Mouse (Mus musculus): ENCODE results near the gene Usp48. TPM values are rescaled to one million over a fixed set of nuclear protein-coding genes. Genes with fewer than 3 reads are reported as not detected.

The Usp48 gene
- total RNA-seq, 2 experiments from 2014 or later: 76.3 to 151 TPM

Other genes starting within 250 kb of the Usp48 start
- gene Cdc42, start 236.0 kb upstream of the Usp48 start, total RNA-seq (2014; fragmentation: Nextera tagmentation): 417 and 477 TPM in 2 replicates
- 469 and 557 TPM in 2 replicates for gene Cdc42, start 236.0 kb upstream of the Usp48 start, total RNA-seq (2017)
- gene Cela3a, start 184.0 kb upstream of the Usp48 start, total RNA-seq (2014; fragmentation: Nextera tagmentation): not detected in 2 replicates
- gene Cela3a, start 184.0 kb upstream of the Usp48 start, total RNA-seq (2017): not detected in 2 replicates
- gene Cela3b, start 163.2 kb upstream of the Usp48 start, total RNA-seq (2014; fragmentation: Nextera tagmentation): not detected in 2 replicates
- not detected in 2 replicates for gene Cela3b, start 163.2 kb upstream of the Usp48 start, total RNA-seq (2017)
- gene 1700013G24Rik, start 140.5 kb upstream of the Usp48 start, total RNA-seq (2014; fragmentation: Nextera tagmentation): not detected in 2 replicates
- gene 1700013G24Rik, start 140.5 kb upstream of the Usp48 start, total RNA-seq (2017): not detected in 2 replicates
- gene Hspg2, start 125.0 kb upstream of the Usp48 start, total RNA-seq (2014; fragmentation: Nextera tagmentation): 0.21 TPM in 1 of 2 replicates, not detected in the other
- gene Hspg2, start 125.0 kb upstream of the Usp48 start, total RNA-seq (2017): 0.05 TPM in 1 of 2 replicates, not detected in the other
- not detected in 2 replicates for gene Ldlrad2, start 19.2 kb upstream of the Usp48 start, total RNA-seq (2014; fragmentation: Nextera tagmentation)
- gene Ldlrad2, start 19.2 kb upstream of the Usp48 start, total RNA-seq (2017): not detected in 2 replicates
- 0.80 and 4.3 TPM in 2 replicates for gene Rap1gap, start 71.0 kb downstream of the Usp48 start, total RNA-seq (2014; fragmentation: Nextera tagmentation)
- 0.65 and 4.6 TPM in 2 replicates for gene Rap1gap, start 71.0 kb downstream of the Usp48 start, total RNA-seq (2017)
- not detected in 2 replicates for gene Alpl, start 202.6 kb downstream of the Usp48 start, total RNA-seq (2014; fragmentation: Nextera tagmentation)
- gene Alpl, start 202.6 kb downstream of the Usp48 start, total RNA-seq (2017): not detected in 2 replicates